Mouse (Mus musculus) stomach, postnatal 0 days (tissue): ENCODE results near the gene Jam3.

Experiments
- CTCF ChIP-seq: IDR thresholded peaks from 2 replicates; pipeline ENCODE4 v1.5.1; 2016; ENCODE audit warnings: antibody characterized with exemption, low read depth, mild to moderate bottlenecking, moderate library complexity
- EP300 ChIP-seq: optimal IDR thresholded peaks from 2 replicates; pipeline ENCODE3; 2016; ENCODE audit warnings: antibody characterized with exemption

GRCm38 (mm10) chr9:27109533-27110514 lies 45.4 kb downstream of the Jam3 start:
- TF ChIP-seq CTCF, result no peak
- no peak for TF ChIP-seq EP300
